Mouse (Mus musculus) ES-Bruce4 (cell line): ENCODE measurements around the gene Kcnk7.

Experiments
- CTCF ChIP-seq: IDR thresholded peaks from one replicate; pipeline ENCODE4 v1.8.1; 2011; ENCODE audit warnings: low read depth, low read length
- POLR2A ChIP-seq: IDR thresholded peaks from one replicate; pipeline ENCODE4 v1.8.1; 2011; ENCODE audit warnings: low read length; ENCODE audit not compliant: insufficient read depth

DNA sequence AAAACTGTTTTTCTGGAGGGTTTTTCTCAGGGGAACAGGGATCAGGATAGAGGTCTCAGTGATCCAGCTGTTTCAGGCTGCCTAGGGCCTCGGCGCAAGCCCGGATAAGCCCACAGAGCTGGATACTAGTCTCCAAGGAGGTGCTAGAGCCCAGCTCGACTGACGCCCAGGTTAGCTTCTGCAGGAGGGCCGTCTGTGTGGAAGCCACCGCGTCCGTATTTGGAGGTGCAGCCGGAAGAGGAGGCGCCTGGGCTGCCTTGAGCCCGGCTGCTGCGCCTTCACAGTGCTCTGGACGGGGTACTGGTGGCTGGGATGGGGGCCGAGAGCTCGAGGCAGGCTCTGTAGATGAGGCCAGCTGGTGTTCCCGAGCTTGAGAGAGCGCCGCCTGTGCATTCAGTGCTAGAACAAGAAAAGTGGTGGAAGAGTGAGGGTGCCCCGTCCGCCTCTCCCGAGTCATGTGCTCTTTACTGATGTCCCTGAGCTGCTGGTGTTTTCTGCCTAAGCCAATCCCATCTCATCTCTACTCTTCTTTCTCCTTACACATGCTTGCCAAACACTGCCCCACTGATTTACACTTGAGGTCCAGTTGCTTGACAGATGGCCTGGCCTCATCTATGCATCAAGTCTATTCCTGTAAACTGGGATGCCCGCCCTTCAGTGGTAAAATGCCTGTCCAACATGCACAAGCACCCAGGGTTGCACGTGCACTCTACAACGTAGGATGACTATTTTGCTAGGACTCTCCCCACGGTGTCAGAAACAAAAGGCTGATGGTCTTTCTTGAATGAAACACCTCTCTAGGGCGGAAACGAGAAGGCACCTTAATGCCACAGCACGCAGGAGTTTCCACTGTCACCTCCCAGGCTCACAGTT is 26.4 kb downstream of the Kcnk7 start:
- TF ChIP-seq CTCF, result no peak
- no peak for TF ChIP-seq POLR2A
